Mouse (Mus musculus): ENCODE measurements around the gene Prkag1.

The Prkag1 gene

DNA sequence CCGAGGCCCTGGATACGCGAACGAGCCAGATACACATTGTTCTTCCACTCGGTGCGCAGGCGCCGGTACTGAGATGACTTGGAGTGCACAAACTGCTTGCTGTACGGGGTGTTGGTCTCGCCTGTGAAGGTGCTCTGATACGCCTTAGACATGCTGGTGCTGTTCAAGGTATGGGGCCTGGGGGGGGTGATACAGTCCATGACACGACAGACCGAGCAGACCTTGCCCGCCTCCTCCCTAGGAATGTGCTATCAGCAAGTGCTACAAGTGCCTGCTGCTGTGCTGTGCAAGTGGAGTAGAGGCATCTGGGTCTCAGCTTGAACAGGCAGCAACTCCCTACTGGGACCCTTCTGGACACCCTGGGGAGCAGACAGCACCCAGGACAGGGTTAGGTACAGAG lies 4.0 kb upstream of the Prkag1 start:
- Histone ChIP-seq H3K36me3 (ENCODE audit: insufficient read depth, low read length) (peaks cover 73% of the 10 kb centered on the region), H3K27me3 (ENCODE audit: insufficient read depth, low read length) (no peaks in the 10 kb centered on the region), H3K9me3 (ENCODE audit: low read length) (no peaks in the 10 kb centered on the region), H3K4me3 (replicated peaks; ENCODE audit: low read length) (peak overlapping the region; percentile 45; the same call in 1 of the 2 replicates), H3K4me1 (replicated peaks; ENCODE audit: low read depth, low read length) (peaks cover 70% of the 10 kb centered on the region)
- no peak for TF ChIP-seq CTCF (conservative IDR thresholded peaks at IDR 0.05; ENCODE audit: low read length)
- TF ChIP-seq POU5F1 (IDR thresholded peaks at IDR 0.05; ENCODE audit: borderline replicate concordance, low read length), result no peak
- TF ChIP-seq NANOG (IDR thresholded peaks at IDR 0.05; ENCODE audit: borderline replicate concordance, low read length), result no peak

DNA sequence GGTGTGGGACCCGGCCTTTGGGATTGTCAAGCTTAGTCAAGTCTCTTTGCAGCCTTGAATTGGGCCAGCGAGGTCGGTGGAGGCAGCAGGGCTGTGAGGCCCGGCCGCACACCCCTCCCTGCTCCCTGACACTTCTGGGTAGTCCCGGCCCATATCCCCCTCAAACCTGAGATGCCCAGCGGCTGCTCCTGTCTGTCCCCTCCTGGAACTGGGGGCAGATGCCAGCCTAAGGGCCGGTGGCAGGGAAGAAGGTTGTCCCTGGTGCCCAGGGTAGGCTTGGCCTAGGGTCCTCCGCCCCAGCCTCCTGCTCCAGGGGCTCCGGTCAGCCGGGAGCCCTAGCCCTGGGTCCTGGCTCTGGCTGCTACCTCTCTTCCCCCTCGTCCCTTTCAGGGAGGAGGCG lies 2.7 kb upstream of the Prkag1 start:
- no peak for TF ChIP-seq POU5F1 (IDR thresholded peaks at IDR 0.05; ENCODE audit: borderline replicate concordance, low read length)
- H3K9me3 ChIP-seq (ENCODE audit: low read length), result no peaks in the 10 kb centered on the region
- H3K27me3 ChIP-seq (ENCODE audit: insufficient read depth, low read length), result no peaks in the 10 kb centered on the region
- peaks cover 65% of the 10 kb centered on the region for H3K36me3 ChIP-seq (ENCODE audit: insufficient read depth, low read length)
- H3K4me3 ChIP-seq (replicated peaks; ENCODE audit: low read length), result no peak overlapping the region
- H3K4me1 ChIP-seq (replicated peaks; ENCODE audit: low read depth, low read length), result peaks cover 70% of the 10 kb centered on the region

DNA sequence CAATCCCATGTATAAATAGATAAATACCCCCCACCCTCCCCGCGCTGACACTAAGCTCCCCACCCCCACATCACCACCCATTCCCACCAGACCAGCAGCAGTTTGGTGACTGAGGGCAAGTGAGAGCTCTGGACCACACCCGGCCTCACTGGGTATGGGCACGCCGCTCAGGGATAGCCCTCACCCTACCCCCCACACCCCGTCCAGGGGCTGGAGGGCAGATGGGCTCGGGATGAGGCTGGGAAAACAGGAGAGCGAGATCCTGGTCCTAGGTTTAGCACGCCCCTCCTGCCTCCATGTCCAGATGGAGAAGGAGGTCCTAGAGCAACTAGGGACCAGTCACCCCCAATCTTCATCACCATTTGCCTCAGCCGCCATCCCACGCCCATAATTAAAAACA lies 2.0 kb upstream of the Prkag1 start:
- Histone ChIP-seq H3K4me3 (replicated peaks; ENCODE audit: low read length) (no peak overlapping the region), H3K36me3 (ENCODE audit: insufficient read depth, low read length) (peaks cover 61% of the 10 kb centered on the region), H3K4me1 (replicated peaks; ENCODE audit: low read depth, low read length) (peaks cover 74% of the 10 kb centered on the region), H3K27me3 (ENCODE audit: insufficient read depth, low read length) (no peaks in the 10 kb centered on the region), H3K9me3 (ENCODE audit: low read length) (no peaks in the 10 kb centered on the region)
- TF ChIP-seq POU5F1 (IDR thresholded peaks at IDR 0.05; ENCODE audit: borderline replicate concordance, low read length) (no peak), CTCF (conservative IDR thresholded peaks at IDR 0.05; ENCODE audit: low read length) (no peak), NANOG (IDR thresholded peaks at IDR 0.05; ENCODE audit: borderline replicate concordance, low read length) (no peak)

DNA sequence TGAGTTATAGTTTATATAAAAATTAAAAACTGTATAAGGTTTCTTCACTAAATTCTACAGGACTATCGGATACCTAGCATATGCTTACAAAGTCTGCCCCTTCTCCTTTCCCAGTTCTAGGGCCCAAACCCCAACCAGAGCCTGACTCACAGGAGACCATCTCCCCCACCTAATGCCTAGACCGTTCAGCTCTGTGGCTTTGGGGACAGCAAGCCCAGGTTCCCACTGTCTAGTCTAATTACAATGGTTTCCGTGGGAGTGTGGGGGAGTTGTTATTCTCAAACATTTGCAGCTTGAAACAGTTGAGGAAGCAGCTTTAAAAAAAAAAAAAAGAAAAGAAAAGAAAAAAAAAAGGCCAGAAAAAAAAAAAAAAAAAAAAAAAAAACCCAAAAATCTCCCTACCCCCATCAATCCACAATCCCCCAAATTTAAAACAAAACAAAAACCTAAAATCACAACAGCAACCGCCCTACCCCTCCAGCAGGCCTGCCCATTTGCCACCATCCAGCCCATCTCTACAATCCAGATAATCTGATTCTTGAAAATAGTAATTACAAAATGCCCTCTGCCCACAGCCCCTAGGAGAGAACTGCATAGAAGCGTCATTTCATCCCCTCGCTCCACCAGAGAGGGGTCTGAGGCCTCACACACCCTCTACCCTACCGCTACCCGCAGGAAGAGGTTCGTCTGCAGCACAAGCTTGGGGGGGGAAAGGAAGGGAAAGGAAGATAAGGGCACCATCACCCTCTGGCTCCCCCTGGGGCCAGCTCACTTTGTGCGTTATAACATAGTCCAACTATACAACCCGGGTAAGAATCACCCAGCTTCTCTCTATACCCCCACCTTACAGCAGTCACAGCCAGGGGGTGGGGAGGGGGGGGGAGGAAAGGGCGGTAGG lies 1.1 kb upstream of the Prkag1 start:
- no peaks in the 10 kb centered on the region for H3K27me3 ChIP-seq (ENCODE audit: insufficient read depth, low read length)
- H3K4me3 ChIP-seq (replicated peaks; ENCODE audit: low read length), result no peak overlapping the region
- peaks cover 60% of the 10 kb centered on the region for H3K36me3 ChIP-seq (ENCODE audit: insufficient read depth, low read length)
- no peak for TF ChIP-seq POU5F1 (IDR thresholded peaks at IDR 0.05; ENCODE audit: borderline replicate concordance, low read length)
- TF ChIP-seq NANOG (IDR thresholded peaks at IDR 0.05; ENCODE audit: borderline replicate concordance, low read length), result no peak
- no peak for TF ChIP-seq CTCF (conservative IDR thresholded peaks at IDR 0.05; ENCODE audit: low read length)
- H3K9me3 ChIP-seq (ENCODE audit: low read length), result no peaks in the 10 kb centered on the region
- peaks cover 79% of the 10 kb centered on the region for H3K4me1 ChIP-seq (replicated peaks; ENCODE audit: low read depth, low read length)

DNA sequence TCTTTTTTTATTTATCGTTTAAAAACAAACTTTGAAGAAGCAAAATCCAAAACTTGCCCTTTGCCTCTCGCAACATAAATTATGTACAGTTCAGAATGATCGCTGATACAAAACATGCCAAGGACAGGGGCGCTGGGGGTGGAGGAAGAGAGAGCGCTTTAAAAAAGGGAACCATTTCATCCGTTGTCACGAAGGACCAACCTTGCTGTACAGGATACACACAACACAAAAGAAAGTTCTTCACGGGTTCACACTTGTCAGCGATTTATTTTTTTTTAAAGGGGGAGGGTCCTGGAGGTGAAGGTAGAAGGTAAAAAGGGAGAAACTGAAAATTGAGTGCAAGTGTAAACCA lies 339 bp upstream of the Prkag1 start:
- TF ChIP-seq CTCF (conservative IDR thresholded peaks at IDR 0.05; ENCODE audit: low read length) (no peak), NANOG (IDR thresholded peaks at IDR 0.05; ENCODE audit: borderline replicate concordance, low read length) (no peak), POU5F1 (IDR thresholded peaks at IDR 0.05; ENCODE audit: borderline replicate concordance, low read length) (no peak)
- H3K4me3 ChIP-seq (replicated peaks; ENCODE audit: low read length), result peak overlapping the region; percentile 91
- peaks cover 79% of the 10 kb centered on the region for H3K4me1 ChIP-seq (replicated peaks; ENCODE audit: low read depth, low read length)

DNA sequence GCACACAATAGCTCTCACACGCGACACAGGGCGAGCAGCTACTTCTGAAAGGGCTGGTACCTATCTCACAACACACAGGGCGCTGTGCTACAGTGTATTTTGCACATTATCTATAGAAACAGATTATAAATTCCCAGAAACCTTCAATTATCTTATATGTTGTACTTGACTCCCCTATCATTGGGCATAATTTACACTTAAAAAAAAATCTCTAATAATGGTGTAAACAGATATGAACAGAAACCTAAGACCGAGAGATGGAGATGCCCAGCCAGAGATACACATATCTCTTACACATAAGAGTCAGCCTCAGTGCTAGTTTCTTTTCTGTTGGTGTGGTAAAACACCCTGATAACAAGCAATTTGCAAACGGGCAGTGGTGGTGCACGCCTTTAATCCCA lies 3.7 kb downstream of the Prkag1 start:
- peaks cover 53% of the 10 kb centered on the region for H3K36me3 ChIP-seq (ENCODE audit: insufficient read depth, low read length)
- H3K27me3 ChIP-seq (ENCODE audit: insufficient read depth, low read length), result no peaks in the 10 kb centered on the region
- no peak for TF ChIP-seq POU5F1 (IDR thresholded peaks at IDR 0.05; ENCODE audit: borderline replicate concordance, low read length)
- no peak for TF ChIP-seq NANOG (IDR thresholded peaks at IDR 0.05; ENCODE audit: borderline replicate concordance, low read length)
- no peak for TF ChIP-seq CTCF (conservative IDR thresholded peaks at IDR 0.05; ENCODE audit: low read length)
- 0 out of 2 replicates have a peak overlapping the region, but pooled peaks have one; percentile 1 for H3K4me3 ChIP-seq (replicated peaks; ENCODE audit: low read length)
- H3K4me1 ChIP-seq (replicated peaks; ENCODE audit: low read depth, low read length), result peaks cover 70% of the 10 kb centered on the region
- H3K9me3 ChIP-seq (ENCODE audit: low read length), result no peaks in the 10 kb centered on the region

More for the DNA sequence above, 339 bp upstream of the Prkag1 start:
- no peaks in the 10 kb centered on the region for H3K27me3 ChIP-seq (ENCODE audit: insufficient read depth, low read length)
- H3K9me3 ChIP-seq (ENCODE audit: low read length), result no peaks in the 10 kb centered on the region
- peaks cover 59% of the 10 kb centered on the region for H3K36me3 ChIP-seq (ENCODE audit: insufficient read depth, low read length)

DNA sequence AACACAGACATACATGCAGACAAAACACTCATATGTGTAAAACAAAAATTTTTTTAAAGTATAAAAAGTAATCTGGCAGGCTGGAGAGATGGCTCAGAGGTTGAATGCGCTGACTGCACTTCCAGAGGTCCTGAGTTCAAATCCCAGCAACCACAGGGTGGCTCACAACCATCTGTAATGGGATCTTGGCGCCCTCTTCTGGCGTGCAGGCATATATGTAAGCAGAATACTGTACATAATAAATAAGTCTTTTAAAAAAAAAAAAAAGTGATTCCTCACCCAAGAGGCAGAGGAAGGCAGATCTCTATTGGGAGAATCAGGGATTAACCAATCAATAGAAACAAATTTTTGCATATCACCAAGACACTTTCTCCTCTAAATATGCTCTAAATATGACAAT lies 7.9 kb downstream of the Prkag1 start:
- Histone ChIP-seq H3K4me3 (replicated peaks; ENCODE audit: low read length) (no peak overlapping the region), H3K27me3 (ENCODE audit: insufficient read depth, low read length) (no peaks in the 10 kb centered on the region)
- TF ChIP-seq NANOG (IDR thresholded peaks at IDR 0.05; ENCODE audit: borderline replicate concordance, low read length) (no peak), CTCF (conservative IDR thresholded peaks at IDR 0.05; ENCODE audit: low read length) (peak; percentile 36; the same call in 1 of the 2 replicates)

DNA sequence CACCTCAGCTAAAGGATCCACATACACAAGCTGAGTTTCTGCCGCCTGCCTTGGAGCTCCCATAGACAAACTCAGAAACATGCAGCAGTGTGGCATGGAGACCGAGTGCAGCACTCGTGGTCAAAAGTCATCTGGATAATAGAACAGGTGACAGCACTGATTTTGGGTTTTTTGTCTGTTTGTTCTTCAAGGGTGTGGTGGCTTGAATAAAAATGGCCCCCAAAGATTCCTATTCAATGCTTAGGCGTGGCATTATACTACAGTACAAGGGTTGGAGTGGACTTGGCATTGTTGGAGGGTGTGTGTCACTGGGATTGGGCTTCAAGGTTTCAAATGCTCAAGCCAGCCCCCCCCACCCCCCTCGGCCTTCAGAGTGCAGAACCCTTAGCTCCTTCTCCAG lies 9.2 kb downstream of the Prkag1 start:
- peaks cover 50% of the 10 kb centered on the region for H3K4me1 ChIP-seq (replicated peaks; ENCODE audit: low read depth, low read length)
- no peaks in the 10 kb centered on the region for H3K9me3 ChIP-seq (ENCODE audit: low read length)
- no peaks in the 10 kb centered on the region for H3K27me3 ChIP-seq (ENCODE audit: insufficient read depth, low read length)
- peak overlapping the region; percentile 23; the same call in 1 of the 2 replicates for H3K4me3 ChIP-seq (replicated peaks; ENCODE audit: low read length)
- no peak for TF ChIP-seq CTCF (conservative IDR thresholded peaks at IDR 0.05; ENCODE audit: low read length)
- TF ChIP-seq POU5F1 (IDR thresholded peaks at IDR 0.05; ENCODE audit: borderline replicate concordance, low read length), result no peak
- no peak for TF ChIP-seq NANOG (IDR thresholded peaks at IDR 0.05; ENCODE audit: borderline replicate concordance, low read length)
- peaks cover 54% of the 10 kb centered on the region for H3K36me3 ChIP-seq (ENCODE audit: insufficient read depth, low read length)

More for the DNA sequence above, 7.9 kb downstream of the Prkag1 start:
- no peaks in the 10 kb centered on the region for H3K9me3 ChIP-seq (ENCODE audit: low read length)
- H3K36me3 ChIP-seq (ENCODE audit: insufficient read depth, low read length), result peaks cover 66% of the 10 kb centered on the region
- H3K4me1 ChIP-seq (replicated peaks; ENCODE audit: low read depth, low read length), result peaks cover 62% of the 10 kb centered on the region

DNA sequence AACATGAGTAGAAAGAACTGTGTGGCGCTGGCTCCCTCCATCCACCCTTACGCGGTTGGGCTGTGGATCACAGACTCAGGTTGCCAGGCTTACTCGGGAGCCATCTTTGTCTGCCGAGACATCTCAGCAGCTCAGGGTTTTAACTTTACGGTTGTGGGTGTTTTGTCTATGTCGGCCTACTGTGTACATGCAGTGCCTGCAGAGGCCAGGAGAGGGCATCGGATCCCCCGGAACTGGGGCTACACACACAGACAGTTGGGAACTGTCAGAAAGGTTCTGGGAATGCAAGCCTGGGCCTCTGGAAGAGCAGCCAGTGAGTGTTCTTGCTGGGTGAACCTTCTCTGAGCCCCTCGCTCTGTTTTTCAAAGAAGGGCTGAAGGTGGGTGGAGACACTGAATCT lies 9.9 kb downstream of the Prkag1 start:
- no peaks in the 10 kb centered on the region for H3K9me3 ChIP-seq (ENCODE audit: low read length)
- H3K4me1 ChIP-seq (replicated peaks; ENCODE audit: low read depth, low read length), result peaks cover 42% of the 10 kb centered on the region
- TF ChIP-seq NANOG (IDR thresholded peaks at IDR 0.05; ENCODE audit: borderline replicate concordance, low read length) (no peak), CTCF (conservative IDR thresholded peaks at IDR 0.05; ENCODE audit: low read length) (peak; percentile 95), POU5F1 (IDR thresholded peaks at IDR 0.05; ENCODE audit: borderline replicate concordance, low read length) (no peak)
- no peaks in the 10 kb centered on the region for H3K27me3 ChIP-seq (ENCODE audit: insufficient read depth, low read length)
- H3K36me3 ChIP-seq (ENCODE audit: insufficient read depth, low read length), result peaks cover 53% of the 10 kb centered on the region
- no peak overlapping the region for H3K4me3 ChIP-seq (replicated peaks; ENCODE audit: low read length)

Data from E14TG2a.4 (cell line).